Mouse (Mus musculus): ENCODE data around the gene Fam71f2.

Gene Fam71f2

GRCm38 (mm10) chr6:29245272-29246120 is 33.9 kb upstream of the Fam71f2 start:
- Histone ChIP-seq H3K4me3 (replicated peaks; ENCODE audit: low read length) (no peak overlapping the region), H3K4me1 (replicated peaks; ENCODE audit: low read depth, low read length) (peaks cover 52% of the 10 kb centered on the region), H3K27me3 (ENCODE audit: insufficient read depth, low read length) (no peaks in the 10 kb centered on the region), H3K9me3 (ENCODE audit: low read length) (no peaks in the 10 kb centered on the region), H3K36me3 (ENCODE audit: insufficient read depth, low read length) (no peaks in the 10 kb centered on the region)
- TF ChIP-seq CTCF (conservative IDR thresholded peaks at IDR 0.05; ENCODE audit: low read length): no peak
- no peak for TF ChIP-seq NANOG (IDR thresholded peaks at IDR 0.05; ENCODE audit: borderline replicate concordance, low read length)
- no peak for TF ChIP-seq POU5F1 (IDR thresholded peaks at IDR 0.05; ENCODE audit: borderline replicate concordance, low read length)

DNA sequence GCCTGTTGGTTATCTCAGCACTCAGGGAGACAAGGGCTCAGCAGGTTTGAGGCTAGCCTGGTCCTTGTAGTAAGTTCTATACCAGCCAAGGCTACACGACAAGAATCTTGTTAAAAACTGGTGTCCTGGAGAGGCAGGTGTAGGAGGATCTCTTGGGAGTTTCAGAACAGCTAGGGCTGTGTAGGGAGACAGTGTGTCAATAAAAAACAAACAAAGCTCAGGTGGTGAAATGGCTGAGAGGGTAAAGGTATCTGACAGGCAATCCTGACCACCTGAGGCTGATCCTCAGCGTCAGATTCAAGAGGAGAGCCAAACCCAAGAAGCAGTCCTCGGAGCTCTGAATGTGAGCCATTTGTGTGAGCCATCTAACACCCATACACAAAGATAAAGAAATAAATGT is 33.2 kb upstream of the Fam71f2 start:
- no peaks in the 10 kb centered on the region for H3K9me3 ChIP-seq (ENCODE audit: low read length)
- H3K4me1 ChIP-seq (replicated peaks; ENCODE audit: low read depth, low read length): peaks cover 52% of the 10 kb centered on the region
- H3K27me3 ChIP-seq (ENCODE audit: insufficient read depth, low read length): no peaks in the 10 kb centered on the region
- no peaks in the 10 kb centered on the region for H3K36me3 ChIP-seq (ENCODE audit: insufficient read depth, low read length)
- H3K4me3 ChIP-seq (replicated peaks; ENCODE audit: low read length): no peak overlapping the region
- TF ChIP-seq NANOG (IDR thresholded peaks at IDR 0.05; ENCODE audit: borderline replicate concordance, low read length): no peak
- no peak for TF ChIP-seq CTCF (conservative IDR thresholded peaks at IDR 0.05; ENCODE audit: low read length)
- TF ChIP-seq POU5F1 (IDR thresholded peaks at IDR 0.05; ENCODE audit: borderline replicate concordance, low read length): no peak

DNA sequence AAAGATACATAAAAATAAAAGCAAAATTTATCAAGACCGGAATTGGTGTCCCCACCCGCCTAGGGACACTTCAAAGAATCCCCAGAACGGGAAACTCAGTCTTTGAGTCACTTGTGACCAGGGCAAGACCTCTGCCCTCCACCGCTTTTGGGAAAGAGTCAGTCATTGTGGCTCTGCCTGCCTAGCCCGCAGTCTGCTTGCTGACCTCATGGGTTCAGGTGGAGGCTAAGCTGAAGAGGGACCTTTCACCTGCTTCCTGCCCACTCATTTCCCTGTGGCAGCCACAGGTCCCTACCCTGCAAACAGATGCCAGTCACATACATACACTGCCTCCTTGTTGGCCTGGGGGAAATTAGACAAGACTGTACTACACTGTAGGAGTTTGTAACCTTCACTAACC is 32.8 kb upstream of the Fam71f2 start:
- TF ChIP-seq NANOG (IDR thresholded peaks at IDR 0.05; ENCODE audit: borderline replicate concordance, low read length): no peak
- TF ChIP-seq POU5F1 (IDR thresholded peaks at IDR 0.05; ENCODE audit: borderline replicate concordance, low read length): no peak
- no peak for TF ChIP-seq CTCF (conservative IDR thresholded peaks at IDR 0.05; ENCODE audit: low read length)
- peaks cover 50% of the 10 kb centered on the region for H3K4me1 ChIP-seq (replicated peaks; ENCODE audit: low read depth, low read length)
- no peaks in the 10 kb centered on the region for H3K36me3 ChIP-seq (ENCODE audit: insufficient read depth, low read length)
- no peak overlapping the region for H3K4me3 ChIP-seq (replicated peaks; ENCODE audit: low read length)
- no peaks in the 10 kb centered on the region for H3K9me3 ChIP-seq (ENCODE audit: low read length)
- no peaks in the 10 kb centered on the region for H3K27me3 ChIP-seq (ENCODE audit: insufficient read depth, low read length)

- no peaks in the 10 kb centered on the region for H3K36me3 ChIP-seq (ENCODE audit: insufficient read depth, low read length)
- peaks cover 46% of the 10 kb centered on the region for H3K4me1 ChIP-seq (replicated peaks; ENCODE audit: low read depth, low read length)
- H3K9me3 ChIP-seq (ENCODE audit: low read length): no peaks in the 10 kb centered on the region
- H3K27me3 ChIP-seq (ENCODE audit: insufficient read depth, low read length): no peaks in the 10 kb centered on the region
- H3K4me3 ChIP-seq (replicated peaks; ENCODE audit: low read length): no peak overlapping the region
- no peak for TF ChIP-seq CTCF (conservative IDR thresholded peaks at IDR 0.05; ENCODE audit: low read length)
- TF ChIP-seq POU5F1 (IDR thresholded peaks at IDR 0.05; ENCODE audit: borderline replicate concordance, low read length): no peak
- TF ChIP-seq NANOG (IDR thresholded peaks at IDR 0.05; ENCODE audit: borderline replicate concordance, low read length): no peak
Measured at GRCm38 (mm10) chr6:29247072-29247471, 32.3 kb upstream of the Fam71f2 start.

DNA sequence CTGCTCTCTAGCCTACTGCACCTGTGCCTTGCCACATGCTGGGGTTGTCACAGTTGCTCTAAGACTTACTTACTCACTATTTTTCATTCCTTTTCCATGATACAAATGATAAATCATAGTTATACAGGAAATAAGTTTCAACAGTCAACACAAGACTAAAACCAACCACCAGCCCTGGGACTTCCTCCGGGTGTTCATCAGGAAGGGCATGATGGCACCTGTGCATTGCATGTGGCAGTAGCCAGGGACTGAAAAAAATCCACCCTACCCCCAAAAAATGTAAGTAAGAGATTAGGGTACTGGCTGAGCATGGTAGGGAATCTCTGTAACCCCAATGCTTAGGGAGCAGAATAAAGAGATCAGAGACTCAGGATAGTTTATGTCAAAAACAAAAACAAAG is 20.0 kb upstream of the Fam71f2 start:
- Histone ChIP-seq H3K27me3 (ENCODE audit: insufficient read depth, low read length) (peaks cover 22% of the 10 kb centered on the region), H3K4me3 (replicated peaks; ENCODE audit: low read length) (no peak overlapping the region), H3K36me3 (ENCODE audit: insufficient read depth, low read length) (no peaks in the 10 kb centered on the region), H3K4me1 (replicated peaks; ENCODE audit: low read depth, low read length) (no peaks in the 10 kb centered on the region), H3K9me3 (ENCODE audit: low read length) (no peaks in the 10 kb centered on the region)
- TF ChIP-seq CTCF (conservative IDR thresholded peaks at IDR 0.05; ENCODE audit: low read length): no peak
- no peak for TF ChIP-seq NANOG (IDR thresholded peaks at IDR 0.05; ENCODE audit: borderline replicate concordance, low read length)
- no peak for TF ChIP-seq POU5F1 (IDR thresholded peaks at IDR 0.05; ENCODE audit: borderline replicate concordance, low read length)

- no peak for TF ChIP-seq POU5F1 (IDR thresholded peaks at IDR 0.05; ENCODE audit: borderline replicate concordance, low read length)
- TF ChIP-seq NANOG (IDR thresholded peaks at IDR 0.05; ENCODE audit: borderline replicate concordance, low read length): no peak
- no peak for TF ChIP-seq CTCF (conservative IDR thresholded peaks at IDR 0.05; ENCODE audit: low read length)
- no peaks in the 10 kb centered on the region for H3K4me1 ChIP-seq (replicated peaks; ENCODE audit: low read depth, low read length)
- no peaks in the 10 kb centered on the region for H3K36me3 ChIP-seq (ENCODE audit: insufficient read depth, low read length)
- H3K9me3 ChIP-seq (ENCODE audit: low read length): no peaks in the 10 kb centered on the region
- no peak overlapping the region for H3K4me3 ChIP-seq (replicated peaks; ENCODE audit: low read length)
- peaks cover 29% of the 10 kb centered on the region for H3K27me3 ChIP-seq (ENCODE audit: insufficient read depth, low read length)
Measured at GRCm38 (mm10) chr6:29261831-29262230, 17.6 kb upstream of the Fam71f2 start.

DNA sequence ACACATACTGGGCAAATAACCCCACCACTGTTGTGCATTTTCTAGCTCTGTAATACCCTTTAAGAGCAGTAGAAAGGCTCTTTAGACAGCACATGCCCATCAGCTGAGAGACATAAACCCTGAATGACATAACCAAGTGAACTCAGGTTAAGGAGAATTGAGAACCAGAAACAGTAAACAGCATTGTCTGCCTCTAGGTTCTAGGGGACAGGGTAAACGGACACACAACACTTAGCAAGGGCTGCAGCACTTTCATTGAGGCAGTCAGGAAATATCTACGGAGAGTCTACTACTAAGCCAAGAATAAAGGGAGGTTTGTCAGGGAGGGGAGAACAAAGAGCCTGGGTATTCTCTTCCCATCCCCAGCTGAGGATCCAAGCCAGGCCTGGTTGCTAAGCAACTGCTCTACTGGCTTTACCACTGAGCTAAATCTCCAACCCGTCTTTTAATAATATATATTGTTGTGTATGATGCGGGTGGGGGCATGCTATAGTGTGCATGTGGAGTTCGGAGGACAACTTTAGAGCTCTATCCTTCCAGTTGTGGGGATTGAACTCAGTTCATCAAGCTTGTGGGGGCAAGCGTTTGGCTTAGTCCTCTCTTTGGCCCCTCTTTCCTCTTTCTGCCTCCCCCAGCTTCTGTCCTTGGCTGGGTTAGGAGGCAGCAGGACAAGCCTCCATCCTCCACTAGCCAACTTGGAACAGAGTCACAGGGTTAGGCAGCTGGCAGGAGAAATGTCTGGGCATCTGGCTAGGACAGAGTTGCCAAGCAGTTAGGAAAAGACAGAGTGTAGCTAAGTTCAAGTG is 15.5 kb upstream of the Fam71f2 start:
- Histone ChIP-seq H3K27me3 (ENCODE audit: insufficient read depth, low read length) (peaks cover 30% of the 10 kb centered on the region), H3K4me1 (replicated peaks; ENCODE audit: low read depth, low read length) (no peaks in the 10 kb centered on the region), H3K9me3 (ENCODE audit: low read length) (no peaks in the 10 kb centered on the region), H3K4me3 (replicated peaks; ENCODE audit: low read length) (no peak overlapping the region), H3K36me3 (ENCODE audit: insufficient read depth, low read length) (no peaks in the 10 kb centered on the region)
- TF ChIP-seq CTCF (conservative IDR thresholded peaks at IDR 0.05; ENCODE audit: low read length) (no peak), POU5F1 (IDR thresholded peaks at IDR 0.05; ENCODE audit: borderline replicate concordance, low read length) (no peak), NANOG (IDR thresholded peaks at IDR 0.05; ENCODE audit: borderline replicate concordance, low read length) (no peak)

- no peak for TF ChIP-seq CTCF (conservative IDR thresholded peaks at IDR 0.05; ENCODE audit: low read length)
- no peak for TF ChIP-seq NANOG (IDR thresholded peaks at IDR 0.05; ENCODE audit: borderline replicate concordance, low read length)
- TF ChIP-seq POU5F1 (IDR thresholded peaks at IDR 0.05; ENCODE audit: borderline replicate concordance, low read length): no peak
- Histone ChIP-seq H3K9me3 (ENCODE audit: low read length) (no peaks in the 10 kb centered on the region), H3K27me3 (ENCODE audit: insufficient read depth, low read length) (peaks cover 28% of the 10 kb centered on the region), H3K36me3 (ENCODE audit: insufficient read depth, low read length) (no peaks in the 10 kb centered on the region), H3K4me3 (replicated peaks; ENCODE audit: low read length) (no peak overlapping the region), H3K4me1 (replicated peaks; ENCODE audit: low read depth, low read length) (no peaks in the 10 kb centered on the region)
Measured at GRCm38 (mm10) chr6:29264456-29264781, 15.0 kb upstream of the Fam71f2 start.
